Mouse (Mus musculus) heart, postnatal 36 days (tissue): ENCODE measurements around the gene Agpat3. TPM values are rescaled to one million over a fixed set of nuclear protein-coding genes. Genes with fewer than 3 reads are reported as not detected.

Experiments
- DNase-seq, 2 experiments: peaks; one replicate each; pipeline ENCODE4 v3.0.0; 2021 to 2022
- intact Hi-C: fragments of 180-260 bp; cut with DNase I; formaldehyde crosslinking; loops from one replicate; pipeline ENCODE4 v1.15.1; 2025
- microRNA-seq, 2 experiments: library from miRNA; unstranded; fragments of <30 nt; microRNA quantifications; one replicate each; pipeline ENCODE4 v1.2.0; 2021; ENCODE audit warnings: borderline number of aligned reads in 2 of 2
- total RNA-seq, 2 experiments: library from RNA; stranded (reverse); gene quantifications; 2 replicates each; pipeline ENCODE4 v1.2.3; 2021

The Agpat3 gene
- total RNA-seq, 2 experiments from 2014 or later, result 232 to 266 TPM

DNA sequence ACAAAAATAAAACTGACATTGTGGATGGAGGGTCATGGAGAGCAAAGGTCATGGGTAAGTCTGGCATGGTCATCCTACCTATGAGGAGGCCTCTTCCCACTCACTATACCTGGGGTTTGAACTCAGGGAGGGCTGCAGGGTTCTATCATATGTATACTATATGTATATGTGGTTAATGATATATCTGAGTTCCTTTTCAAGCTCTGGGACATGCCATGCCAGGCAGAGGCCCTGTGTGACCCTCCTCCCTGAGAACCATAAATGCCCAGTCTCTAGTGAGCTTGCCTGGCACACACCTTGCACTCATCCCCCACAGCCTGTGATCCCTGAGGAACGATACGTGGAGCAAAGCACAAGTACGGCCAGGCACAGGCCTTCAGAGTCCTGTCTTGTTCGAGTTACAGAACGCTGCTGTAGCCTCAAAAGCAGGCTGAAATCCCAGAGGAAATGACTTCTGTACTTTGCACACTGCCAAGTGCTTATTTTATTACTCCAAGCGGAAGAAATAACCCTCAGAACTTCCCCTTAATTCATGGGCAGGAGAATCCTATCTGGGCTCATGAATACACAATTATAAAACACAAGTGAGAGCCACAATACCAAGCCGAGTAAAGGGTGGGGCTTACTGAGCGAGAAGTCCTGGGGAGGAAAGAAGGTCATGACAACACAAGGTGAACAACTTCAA, 124.3 kb downstream of the Agpat3 start:
- peak in 1 of 2 experiments; percentile 19 for DNase-seq
- intact Hi-C loops, result no loop called here

DNA sequence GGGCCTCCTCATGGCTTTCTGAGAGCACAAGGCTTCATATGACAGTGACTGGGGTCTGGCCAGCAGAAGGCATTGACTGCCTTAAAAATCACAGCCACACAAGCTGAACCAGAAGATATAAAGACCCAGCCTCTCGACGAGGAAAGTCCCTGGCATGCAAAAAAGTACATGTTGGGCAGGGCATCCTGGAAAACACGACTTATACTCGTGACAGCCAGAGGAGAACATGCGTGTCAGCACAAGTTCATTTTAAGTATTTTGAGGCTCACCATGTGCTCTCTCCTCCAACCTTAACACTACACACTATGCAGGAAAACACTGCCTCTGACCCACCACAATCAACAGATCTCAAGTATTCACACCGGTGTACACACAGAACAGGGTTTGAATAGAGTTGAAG, 128.2 kb downstream of the Agpat3 start:
- DNase-seq, result no peak
- intact Hi-C loops, result no loop called here

DNA sequence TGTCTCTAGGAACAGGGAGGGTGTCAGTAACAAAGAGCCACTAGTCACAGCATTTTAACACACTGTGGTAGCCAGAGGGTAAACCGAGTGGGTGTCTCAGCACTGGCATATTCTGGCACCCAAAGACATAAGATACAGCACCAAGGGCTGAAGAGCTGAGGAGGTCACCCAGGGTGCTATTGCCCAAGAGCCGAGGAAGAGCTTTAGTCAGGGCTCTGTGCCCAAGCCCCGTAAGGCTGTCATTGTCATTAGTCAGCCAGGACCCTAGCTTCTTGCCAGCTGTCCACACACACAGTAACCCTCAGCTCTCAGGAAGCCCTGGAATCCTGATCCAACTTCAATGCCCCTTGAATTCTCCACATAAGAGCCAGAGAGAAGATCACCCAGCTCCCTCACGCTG, 129.4 kb downstream of the Agpat3 start:
- intact Hi-C loops, result no loop called here
- peak; percentile 21 to 31 for DNase-seq

DNA sequence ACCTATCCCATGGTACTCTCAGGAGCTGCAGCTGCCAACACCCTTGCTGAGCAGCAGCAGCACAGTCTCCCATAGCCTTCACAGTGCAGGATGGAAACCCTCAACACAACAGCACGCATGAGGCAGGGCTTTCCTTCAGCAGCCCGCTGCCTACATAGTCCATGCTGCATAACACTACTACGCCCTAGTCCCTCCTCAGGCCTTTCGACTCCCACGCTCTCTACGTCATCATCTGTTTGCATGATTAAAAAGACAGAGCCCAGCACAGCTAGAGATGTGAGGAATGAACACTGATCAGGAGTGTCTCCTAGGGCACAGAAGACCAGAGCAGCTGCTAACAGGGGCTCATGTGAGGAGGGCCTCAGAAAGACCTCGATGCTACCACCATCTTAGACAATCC, 131.0 kb downstream of the Agpat3 start:
- intact Hi-C loops, result no loop called here
- no peak for DNase-seq

DNA sequence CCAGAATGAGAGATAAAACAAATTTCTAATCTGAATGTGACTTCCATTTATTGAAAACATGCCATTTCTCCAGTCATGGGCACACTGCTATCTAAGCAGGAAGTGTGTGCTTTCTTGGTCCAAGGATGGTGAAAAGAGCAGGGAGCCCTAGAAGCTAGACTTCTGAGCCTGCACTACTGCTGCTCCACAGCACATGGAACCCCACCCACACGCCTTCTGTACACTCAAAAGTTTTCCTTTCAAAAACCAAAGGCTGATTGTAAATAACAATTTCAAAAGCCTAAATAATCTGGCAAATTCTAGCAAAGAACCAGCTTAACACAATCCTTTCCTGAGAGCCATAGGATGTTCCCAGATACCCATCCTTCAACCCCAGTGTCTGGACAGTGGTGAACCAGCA, 132.8 kb downstream of the Agpat3 start:
- intact Hi-C loops, result no loop called here
- DNase-seq, result no peak

Small RNA genes lying within 50 kb of the gene (microRNA-seq; reads per million reads assigned to microRNA genes)
- gene Mir7659, result 0 reads per million in 2 experiments

Other genes starting within 250 kb of the Agpat3 start
- gene D10Jhu81e, start 182.7 kb downstream of the Agpat3 start, total RNA-seq, result 100 to 1,000 TPM; 528 to 541 TPM
- 10 to 100 TPM in 1 of 2 experiments, 1 to 10 TPM in 1; 9.9 to 10.7 TPM for gene Pwp2, start 167.3 kb downstream of the Agpat3 start, total RNA-seq
- gene Trappc10, start 107.8 kb downstream of the Agpat3 start, total RNA-seq, result 10 to 100 TPM; 46.6 to 48.2 TPM
- 10 to 100 TPM; 93.6 to 97.2 TPM for gene Rrp1, start 60.6 kb upstream of the Agpat3 start, total RNA-seq
- gene Cstb, start 73.2 kb upstream of the Agpat3 start, total RNA-seq, result 10 to 100 TPM; 30.4 to 30.6 TPM
- 10 to 100 TPM; 10.6 to 11.7 TPM for gene Pdxk, start 112.5 kb upstream of the Agpat3 start, total RNA-seq
- not detected for gene Olfr1358, start 164.9 kb upstream of the Agpat3 start, total RNA-seq
- gene Ilvbl, start 221.9 kb upstream of the Agpat3 start, total RNA-seq, result 10 to 100 TPM; 42.3 to 42.7 TPM
- gene Syde1, start 239.5 kb upstream of the Agpat3 start, total RNA-seq, result 10 to 100 TPM; 12.0 to 15.2 TPM